Mouse (Mus musculus) megakaryocyte, embryonic 14.5 days (primary cell): ENCODE measurements around the gene Taar7b. TPM values are rescaled to one million over a fixed set of nuclear protein-coding genes. Genes with fewer than 3 reads are reported as not detected.
A peak's percentile ranks its signal among the peaks of the same experiment; 100 is the strongest.

Experiments used
- H3K27me3 ChIP-seq: replicated peaks from 2 replicates; pipeline ENCODE3; 2012; ENCODE audit warnings: inconsistent platforms
- H3K36me3 ChIP-seq: replicated peaks from 2 replicates; pipeline ENCODE3; 2012; ENCODE audit warnings: low read length, inconsistent platforms, mixed read lengths
- H3K4me1 ChIP-seq: 2 replicates; pipeline ENCODE4 v1.6.1; 2012; ENCODE audit warnings: inconsistent platforms
- H3K4me3 ChIP-seq: replicated peaks from 2 replicates; pipeline ENCODE3; 2012; ENCODE audit warnings: moderate library complexity, mild to moderate bottlenecking, inconsistent platforms
- H3K9me3 ChIP-seq: 2 replicates; pipeline ENCODE4 v1.6.1; 2012; ENCODE audit warnings: inconsistent platforms
- FLI1 ChIP-seq: IDR thresholded peaks from 2 replicates; pipeline ENCODE4 v1.6.1; 2012; ENCODE audit warnings: low read length, inconsistent platforms, mixed read lengths
- GATA1 ChIP-seq: IDR thresholded peaks from 3 replicates; pipeline ENCODE4 v1.6.1; 2012; ENCODE audit warnings: mixed read lengths, low read length, inconsistent platforms, borderline replicate concordance
- polyA plus RNA-seq: library from polyadenylated mRNA; stranded (reverse); fragments of >175 nt; gene quantifications from 2 replicates; pipeline ENCODE4 v1.2.3, GENCODE M21; 2012; ENCODE audit warnings: low replicate concordance; ENCODE audit not compliant: insufficient read depth

The Taar7b gene
- polyA plus RNA-seq: not detected in 2 replicates

GRCm38 (mm10) chr10:23999639-24000038 is at the start of gene Taar7b:
Gene Taar7b, plus strand, starts transcription at chr10:23999939.
- H3K27me3 ChIP-seq: no peaks in the 10 kb centered on the region
- H3K4me3 ChIP-seq: no peak within 1 kb of the TSS
- H3K36me3 ChIP-seq: no peaks in the 10 kb centered on the region
- no peaks in the 10 kb centered on the region for H3K4me1 ChIP-seq
- H3K9me3 ChIP-seq: no peaks in the 10 kb centered on the region
- no peak for TF ChIP-seq GATA1
- no peak for TF ChIP-seq FLI1

GRCm38 (mm10) chr10:23951714-23952113 is 48.0 kb upstream of the Taar7b start:
- no peaks in the 10 kb centered on the region for H3K27me3 ChIP-seq
- no peaks in the 10 kb centered on the region for H3K9me3 ChIP-seq
- no peaks in the 10 kb centered on the region for H3K36me3 ChIP-seq
- TF ChIP-seq GATA1 (no peak), FLI1 (no peak)
- no peak overlapping the region for H3K4me3 ChIP-seq
- no peaks in the 10 kb centered on the region for H3K4me1 ChIP-seq

GRCm38 (mm10) chr10:23959071-23959470 is 40.7 kb upstream of the Taar7b start:
- Histone ChIP-seq H3K4me3 (no peak overlapping the region), H3K27me3 (no peaks in the 10 kb centered on the region), H3K9me3 (peaks cover 5% of the 10 kb centered on the region; the same call in 1 of the 2 replicates), H3K36me3 (no peaks in the 10 kb centered on the region), H3K4me1 (peaks cover 5% of the 10 kb centered on the region; the same call in 1 of the 2 replicates)
- TF ChIP-seq FLI1 (no peak), GATA1 (no peak)

GRCm38 (mm10) chr10:23960444-23960915 is 39.3 kb upstream of the Taar7b start, which contains the start of gene Taar4:
Gene Taar4, plus strand, starts transcription at chr10:23960494.
- Histone ChIP-seq H3K27me3 (no peaks in the 10 kb centered on the region), H3K4me3 (peak within 1 kb of the TSS; percentile 48), H3K4me1 (peaks cover 9% of the 10 kb centered on the region), H3K9me3 (peaks cover 5% of the 10 kb centered on the region; the same call in 1 of the 2 replicates), H3K36me3 (no peaks in the 10 kb centered on the region)
- TF ChIP-seq GATA1 (no peak), FLI1 (no peak)

GRCm38 (mm10) chr10:23963444-23963843 is 36.3 kb upstream of the Taar7b start:
- Histone ChIP-seq H3K4me1 (peaks cover 9% of the 10 kb centered on the region), H3K4me3 (no peak overlapping the region), H3K27me3 (no peaks in the 10 kb centered on the region), H3K9me3 (peaks cover 5% of the 10 kb centered on the region; the same call in 1 of the 2 replicates), H3K36me3 (no peaks in the 10 kb centered on the region)
- TF ChIP-seq FLI1: no peak
- TF ChIP-seq GATA1: no peak

- TF ChIP-seq GATA1: no peak
- TF ChIP-seq FLI1: 0 out of 2 replicates have a peak, but pooled peaks have one; percentile 28
- Histone ChIP-seq H3K4me1 (peaks cover 9% of the 10 kb centered on the region), H3K9me3 (peaks cover 5% of the 10 kb centered on the region; the same call in 1 of the 2 replicates)
Measured at GRCm38 (mm10) chr10:23964921-23965610, 34.7 kb upstream of the Taar7b start.

GRCm38 (mm10) chr10:23970656-23971165 is 29.0 kb upstream of the Taar7b start, which contains the start of gene Taar5:
Gene Taar5, plus strand, starts transcription at chr10:23970706.
- Histone ChIP-seq H3K9me3 (0 out of 2 replicates have a peak, but pooled peaks cover 7% of the 10 kb centered on the region), H3K4me1 (no peaks in the 10 kb centered on the region), H3K36me3 (no peaks in the 10 kb centered on the region), H3K4me3 (peak within 1 kb of the TSS; percentile 5), H3K27me3 (no peaks in the 10 kb centered on the region)
- TF ChIP-seq GATA1: no peak
- TF ChIP-seq FLI1: no peak

More at GRCm38 (mm10) chr10:23964921-23965610, 34.7 kb upstream of the Taar7b start:
- Histone ChIP-seq H3K36me3 (no peaks in the 10 kb centered on the region), H3K4me3 (peak overlapping the region; percentile 46), H3K27me3 (no peaks in the 10 kb centered on the region)

GRCm38 (mm10) chr10:23971256-23971655 is 28.5 kb upstream of the Taar7b start:
- Histone ChIP-seq H3K9me3 (0 out of 2 replicates have a peak, but pooled peaks cover 7% of the 10 kb centered on the region), H3K27me3 (no peaks in the 10 kb centered on the region), H3K4me3 (no peak overlapping the region), H3K36me3 (no peaks in the 10 kb centered on the region), H3K4me1 (no peaks in the 10 kb centered on the region)
- TF ChIP-seq FLI1: no peak
- no peak for TF ChIP-seq GATA1

GRCm38 (mm10) chr10:23977958-23978357 is 21.8 kb upstream of the Taar7b start:
- no peaks in the 10 kb centered on the region for H3K36me3 ChIP-seq
- no peaks in the 10 kb centered on the region for H3K27me3 ChIP-seq
- no peak for TF ChIP-seq GATA1
- TF ChIP-seq FLI1: no peak
- no peaks in the 10 kb centered on the region for H3K9me3 ChIP-seq
- H3K4me3 ChIP-seq: no peak overlapping the region
- peaks cover 4% of the 10 kb centered on the region; the same call in 1 of the 2 replicates for H3K4me1 ChIP-seq
